Mouse (Mus musculus): ENCODE measurements around the gene Npm3.

GRCm38 (mm10) chr19:45749243-45750043, at the start of gene Npm3:
- TF ChIP-seq GATA1 (IDR thresholded peaks at IDR 0.05; ENCODE audit: borderline replicate concordance, low read length) (no peak), FLI1 (IDR thresholded peaks at IDR 0.05; ENCODE audit: low read length) (no peak)

All from megakaryocyte, embryonic 14.5 days (primary cell).